Comparison of ENCODE assay signal across 8 mouse cellular contexts in genomic region chr9:62345081-62345481, GRCm38 (mm10). TPM values are rescaled to one million over a fixed set of nuclear protein-coding genes. Genes with fewer than 3 reads are reported as not detected.
DNase-seq lines count a peak whose midpoint lies in the region; ATAC-seq and TF ChIP-seq lines count a peak whose summit lies in the region.

No protein-coding gene starts in this region.

- H3K36me3 ChIP-seq in hindbrain, embryonic 10.5 days: peaks cover 13% of the 10 kb centered on the region
- 0 out of 2 replicates have a peak, but pooled peaks cover 5% of the 10 kb centered on the region for H3K36me3 ChIP-seq in limb, embryonic 13.5 days
- no peaks in the 10 kb centered on the region for H3K36me3 ChIP-seq in stomach, embryonic 16.5 days (ENCODE audit: control insufficient read depth, insufficient read depth, low read length)

- peak; percentile 42 for DNase-seq in lung, adult 2 months
- no peak for DNase-seq in lung, postnatal 10 days
- no peak for DNase-seq in hindbrain, embryonic 10.5 days (ENCODE audit: low spot score)
- DNase-seq in spleen, adult 12 weeks (ENCODE audit: low spot score): no peak

- no peaks in the 10 kb centered on the region for H3K9me3 ChIP-seq in hindbrain, embryonic 10.5 days
- H3K9me3 ChIP-seq in limb, embryonic 13.5 days: no peaks in the 10 kb centered on the region
- no peaks in the 10 kb centered on the region for H3K9me3 ChIP-seq in stomach, embryonic 16.5 days (replicated peaks; ENCODE audit: control insufficient read depth, low read length)

- peak overlapping the region; percentile 88 for H3K4me2 ChIP-seq in limb, embryonic 13.5 days (replicated peaks)
- peak overlapping the region; percentile 86 for H3K4me2 ChIP-seq in stomach, embryonic 16.5 days (ENCODE audit: low read depth, low read length)

- H3K27me3 ChIP-seq in hindbrain, embryonic 10.5 days (ENCODE audit: insufficient read depth, poor library complexity, severe bottlenecking): no peaks in the 10 kb centered on the region
- no peaks in the 10 kb centered on the region for H3K27me3 ChIP-seq in limb, embryonic 13.5 days
- no peaks in the 10 kb centered on the region for H3K27me3 ChIP-seq in stomach, embryonic 16.5 days (ENCODE audit: control insufficient read depth, insufficient read depth, low read length)

- peak overlapping the region; percentile 96 for H3K4me3 ChIP-seq in lung, adult 2 months (replicated peaks; ENCODE audit: extremely low read depth, low read depth, low read length)
- peak overlapping the region; percentile 94 for H3K4me3 ChIP-seq in cortical plate, adult 2 months (ENCODE audit: insufficient read depth, low read length)
- H3K4me3 ChIP-seq in hindbrain, embryonic 10.5 days: peak overlapping the region; percentile 73
- peak overlapping the region; percentile 86 for H3K4me3 ChIP-seq in limb, embryonic 13.5 days
- H3K4me3 ChIP-seq in stomach, embryonic 16.5 days (replicated peaks; ENCODE audit: low read length): peak overlapping the region; percentile 70

- ATAC-seq in limb, embryonic 13.5 days (ENCODE audit: low FRiP score, low read depth): no peak
- no peak for ATAC-seq in stomach, embryonic 16.5 days (ENCODE audit: insufficient read depth, low FRiP score)
- ATAC-seq in monocyte, adult 5-6 weeks (replicated peaks; ENCODE audit: insufficient number of reproducible peaks, low FRiP score, low TSS enrichment, poor library complexity, severe bottlenecking): no peak

- peak overlapping the region; percentile 98 for H3K9ac ChIP-seq in limb, embryonic 13.5 days
- H3K9ac ChIP-seq in stomach, embryonic 16.5 days (ENCODE audit: low read length): peak overlapping the region; percentile 93

- peaks cover 19% of the 10 kb centered on the region for H3K4me1 ChIP-seq in lung, adult 2 months (ENCODE audit: control insufficient read depth, insufficient read depth, low read length)
- H3K4me1 ChIP-seq in cortical plate, adult 2 months (ENCODE audit: control insufficient read depth, insufficient read depth, low read length): peaks cover 14% of the 10 kb centered on the region; the same call in 1 of the 2 replicates
- H3K4me1 ChIP-seq in hindbrain, embryonic 10.5 days (replicated peaks): peaks cover 60% of the 10 kb centered on the region
- peaks cover 51% of the 10 kb centered on the region for H3K4me1 ChIP-seq in limb, embryonic 13.5 days
- peaks cover 51% of the 10 kb centered on the region for H3K4me1 ChIP-seq in stomach, embryonic 16.5 days (ENCODE audit: control insufficient read depth, insufficient read depth, low read length)

- 16% methylated on average over 11 of the region's 11 CpGs for WGBS in lung, adult 2 months
- 6% methylated on average over 11 of the region's 11 CpGs for WGBS in hindbrain, embryonic 10.5 days
- WGBS in limb, embryonic 13.5 days: 6% methylated on average over 11 of the region's 11 CpGs
- 19% methylated on average over 11 of the region's 11 CpGs for WGBS in stomach, embryonic 16.5 days

- 0 out of 2 replicates have a peak, but pooled peaks have one; percentile 11 for TF ChIP-seq POLR2A in lung, adult 2 months (IDR thresholded peaks at IDR 0.05; ENCODE audit: borderline replicate concordance, extremely low read depth, low read depth, low read length)
- no peak for TF ChIP-seq POLR2A in cortical plate, adult 2 months (IDR thresholded peaks at IDR 0.05; ENCODE audit: extremely low read depth, insufficient read depth, low read length)

- peak overlapping the region; percentile 66 for H3K27ac ChIP-seq in cortical plate, adult 2 months (ENCODE audit: insufficient read depth, low read length)
- H3K27ac ChIP-seq in hindbrain, embryonic 10.5 days: peak overlapping the region; percentile 99
- peak overlapping the region; percentile 100; the same call in 1 of the 2 replicates for H3K27ac ChIP-seq in limb, embryonic 13.5 days
- peak overlapping the region; percentile 99 for H3K27ac ChIP-seq in stomach, embryonic 16.5 days (ENCODE audit: low read length)

- TF ChIP-seq CTCF in lung, adult 2 months (IDR thresholded peaks at IDR 0.05; ENCODE audit: insufficient read depth, low read length): no peak
- TF ChIP-seq CTCF in cortical plate, adult 2 months (IDR thresholded peaks at IDR 0.05; ENCODE audit: extremely low read depth, insufficient read depth, low read length): no peak

RNA-seq across cellular contexts. Expression of gene Anp32a, which starts 4.0 kb away (rescaled TPM):
- polyA plus RNA-seq in lung, adult 2 months (2012; rRNA removed): 28.9 and 58.2 TPM in 2 replicates
- 344 and 411 TPM in 2 replicates for polyA plus RNA-seq in cortical plate, adult 2 months (2012; rRNA removed)
- 211 and 251 TPM in 2 replicates for polyA plus RNA-seq in hindbrain, embryonic 10.5 days (2016; fragmentation: Nextera tagmentation; extraction: Ambion mirVana)
- polyA plus RNA-seq in limb, embryonic 13.5 days (2015; fragmentation: Nextera tagmentation; extraction: Ambion mirVana): 214 and 225 TPM in 2 replicates
- 117 and 125 TPM in 2 replicates for polyA plus RNA-seq in stomach, embryonic 16.5 days (2015; fragmentation: Nextera tagmentation; extraction: Ambion mirVana)
- total RNA-seq in monocyte, adult 5-6 weeks (2017): 648 to 883 TPM (median 742 TPM) in 3 replicates
